Mouse (Mus musculus) B cell, adult 2 months (primary cell): Measurements from ENCODE around the gene Aacs.
A peak's percentile ranks its signal among the peaks of the same experiment; 100 is the strongest.
"Not testable (repeated sequence)": the region's sequence is repeated elsewhere in the genome, so short reads cannot be mapped to it uniquely, and the experiment has no call there.

Source experiments
- DNase-seq, 2 experiments: peaks; one replicate each; pipeline ENCODE4 v3.0.0; 2022

The Aacs gene

DNA sequence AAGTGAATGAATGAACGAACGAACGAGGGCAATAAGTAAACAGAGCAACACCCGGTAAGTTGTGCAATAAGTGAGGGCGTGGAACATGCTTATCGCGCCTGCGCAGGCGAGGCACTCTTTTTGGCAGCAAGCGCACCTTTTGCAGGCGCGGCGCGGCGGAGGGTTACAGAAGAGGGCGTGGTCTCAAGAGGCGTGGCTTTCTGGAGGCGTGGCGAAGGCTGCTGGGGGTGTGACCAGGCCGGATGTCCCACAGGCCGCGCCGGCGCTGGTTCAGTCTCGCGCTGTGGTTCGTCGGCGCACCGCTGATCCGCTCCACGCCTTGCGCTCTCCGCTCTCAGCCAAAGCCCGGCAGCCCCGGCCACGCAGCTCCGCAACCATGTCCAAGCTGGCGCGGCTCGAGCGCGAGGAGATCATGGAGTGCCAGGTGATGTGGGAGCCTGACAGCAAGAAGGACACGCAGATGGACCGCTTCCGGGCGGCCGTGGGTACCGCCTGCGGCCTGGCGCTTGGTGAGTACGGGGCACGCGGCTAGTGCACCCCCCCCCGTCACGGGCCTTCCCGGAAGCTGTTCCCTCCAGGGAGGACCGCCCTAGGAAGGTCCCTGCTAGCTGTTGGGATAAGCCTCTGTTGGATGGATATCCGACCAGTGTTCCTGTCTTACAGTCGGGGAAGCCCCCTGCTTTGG is at the start of gene Aacs:
Aacs (plus strand) TSS at position 214 of the 685 bp plus-strand sequence.
- peak; percentile 99 for DNase-seq

DNA sequence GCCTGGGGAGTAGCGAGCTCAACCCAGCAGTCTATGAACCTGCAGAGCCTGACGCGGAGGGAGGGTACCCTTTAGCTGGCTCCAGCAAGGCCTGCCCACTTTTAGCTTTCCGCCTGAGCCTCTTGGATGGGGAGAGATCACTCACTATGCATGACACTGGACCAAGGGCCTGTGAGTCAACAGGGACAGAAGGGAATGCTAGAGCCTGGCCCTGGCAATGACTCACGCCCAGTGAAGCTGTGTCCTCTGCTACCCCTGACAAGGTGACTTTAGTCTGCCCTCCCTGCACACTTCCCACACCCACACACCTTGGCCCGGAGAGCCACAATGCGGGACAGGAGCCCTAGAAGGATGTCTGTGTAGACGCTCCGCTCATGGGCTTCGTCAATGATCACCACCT is 49.3 kb upstream of the Aacs start:
- no peak for DNase-seq

DNA sequence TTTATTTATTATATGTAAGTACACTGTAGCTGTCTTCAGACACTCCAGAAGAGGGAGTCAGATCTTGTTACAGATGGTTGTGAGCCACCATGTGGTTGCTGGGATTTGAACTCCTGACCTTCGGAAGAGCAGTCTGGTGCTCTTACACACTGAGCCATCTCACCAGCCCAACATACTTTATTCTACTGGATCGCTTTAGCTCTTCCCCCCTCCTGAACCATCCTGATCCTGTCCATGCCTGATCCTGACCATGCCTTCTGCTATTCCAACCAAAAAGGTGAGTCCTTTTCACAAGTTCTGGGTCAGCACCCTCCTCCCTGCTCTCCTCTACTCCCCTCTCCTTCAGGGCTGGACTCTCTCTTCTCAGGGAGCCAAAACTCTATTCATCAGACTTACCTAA is 43.3 kb upstream of the Aacs start:
- DNase-seq: not testable (repeated sequence)

DNA sequence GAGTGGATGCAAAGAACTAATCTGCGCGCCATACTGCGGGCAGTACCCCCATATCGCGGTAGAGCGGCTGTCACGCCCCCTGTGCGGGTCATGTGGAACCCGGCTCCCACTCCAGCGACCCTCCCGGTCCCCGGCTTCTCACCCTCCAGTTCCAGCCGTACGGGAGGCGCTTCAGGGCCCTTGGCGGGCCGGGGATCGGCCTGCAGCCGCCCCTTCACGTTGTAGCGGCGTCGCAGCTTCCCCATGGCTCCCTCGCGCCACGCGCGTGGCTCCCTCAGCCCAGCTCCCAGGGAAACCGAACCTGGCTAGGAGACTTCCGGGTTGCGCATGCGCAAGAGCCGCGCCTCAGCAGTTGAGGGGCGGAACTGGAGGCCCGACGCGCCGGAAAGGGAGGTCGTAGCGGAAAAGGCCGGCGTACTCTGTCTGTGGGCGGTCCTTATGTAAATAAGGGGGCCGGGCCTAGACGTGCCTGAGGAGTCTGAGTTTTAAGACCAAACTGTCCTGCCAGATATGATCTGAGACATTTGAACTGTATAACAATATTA is 41.7 kb upstream of the Aacs start, which contains the start of gene Dhx37:
Dhx37 (minus strand) TSS at position 329 of the 545 bp plus-strand sequence.
- DNase-seq: peak; percentile 95 to 96

DNA sequence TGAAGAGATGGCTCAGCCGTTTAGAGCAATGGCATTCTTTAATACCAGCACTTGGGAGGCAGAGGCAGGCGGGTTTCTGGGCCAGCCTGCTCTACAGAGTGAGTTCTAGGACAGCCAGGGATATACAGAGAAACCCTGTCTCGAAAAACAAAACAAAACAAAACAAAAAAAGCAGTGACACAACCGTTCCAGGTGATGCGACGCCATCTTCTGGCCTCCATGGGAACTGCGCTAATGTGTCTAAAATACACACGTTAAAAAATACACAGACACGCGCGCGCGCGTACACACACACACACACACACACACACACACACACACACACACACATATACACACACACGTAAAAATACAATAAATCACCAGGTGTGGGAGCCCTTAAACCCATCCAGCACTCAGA is 41.3 kb upstream of the Aacs start:
- peak in 1 of 2 experiments; percentile 60 for DNase-seq

DNA sequence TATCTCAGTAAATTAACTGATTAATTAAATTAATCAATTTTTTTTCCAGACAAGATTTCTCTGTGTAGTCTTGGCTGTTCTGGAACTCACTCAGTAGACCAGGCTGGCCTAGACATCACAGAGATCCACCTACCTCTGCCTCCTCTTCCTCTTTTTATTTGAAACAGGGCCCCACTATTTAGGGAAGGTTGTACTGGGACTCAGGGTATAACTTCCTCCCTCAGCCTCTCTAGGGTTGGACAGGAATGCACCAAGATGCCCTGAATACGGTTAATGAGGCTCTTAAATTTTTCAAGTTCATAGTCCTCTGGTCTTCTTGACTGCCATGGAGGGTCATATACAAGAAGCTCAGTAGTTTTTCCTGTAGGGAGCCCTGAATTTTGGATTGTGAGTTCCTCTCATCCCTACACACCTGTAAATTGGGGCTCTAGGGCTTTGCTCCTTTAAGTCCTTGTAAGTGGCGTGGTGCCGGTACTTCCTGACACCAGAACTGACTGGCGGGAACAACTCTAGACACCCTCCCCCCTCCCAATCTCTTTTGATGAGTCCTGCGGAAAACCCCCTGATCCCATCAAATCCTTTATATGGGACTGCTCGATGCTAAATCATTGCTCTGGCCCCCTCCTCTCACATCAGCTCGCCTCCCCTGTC is 34.9 kb upstream of the Aacs start:
- peak in 1 of 2 experiments; percentile 8 for DNase-seq

DNA sequence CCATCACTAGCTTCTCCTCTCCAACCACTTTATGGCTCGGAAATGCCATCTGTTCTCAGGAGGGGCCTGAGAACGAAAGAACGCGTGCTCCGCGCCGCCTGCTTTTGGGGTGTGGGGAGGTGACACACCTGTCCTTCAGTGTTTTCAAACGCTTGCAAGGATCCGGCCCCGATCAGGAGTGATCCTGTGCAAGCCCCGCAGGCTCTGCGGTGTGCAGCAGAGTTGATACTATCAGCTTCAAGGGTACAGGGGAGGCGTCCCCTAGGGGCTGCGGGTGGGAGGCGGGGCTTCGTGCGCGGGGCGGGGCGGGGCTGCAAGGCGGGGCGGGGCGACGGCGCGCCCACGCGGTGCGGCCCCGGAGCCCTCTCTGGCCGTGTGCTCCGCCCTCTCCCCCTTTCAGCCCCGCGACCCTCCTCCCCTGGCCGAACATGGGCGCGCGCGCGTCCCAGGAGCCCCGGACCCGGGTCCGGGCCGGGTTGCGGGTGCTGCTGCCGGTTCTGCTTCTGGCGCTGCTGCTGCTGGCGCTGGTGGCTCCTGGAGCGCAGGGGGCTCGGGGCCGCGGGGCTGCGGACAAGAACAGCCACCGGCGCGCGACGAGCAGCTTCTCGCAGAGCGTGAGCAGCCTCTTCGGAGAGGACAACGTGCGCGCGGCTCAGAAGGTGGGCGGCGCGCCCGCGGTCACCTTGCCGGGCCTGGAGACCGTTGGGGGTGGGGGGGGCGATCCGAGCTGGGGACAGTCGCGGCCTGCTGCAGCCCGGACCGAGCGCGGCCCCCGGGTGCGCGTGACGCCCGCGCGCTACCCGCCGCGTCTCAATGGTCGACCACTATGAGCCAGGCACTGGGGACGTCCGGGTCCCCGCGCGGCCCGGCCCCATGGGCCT is 34.1 kb upstream of the Aacs start, which contains the start of gene Bri3bp:
Bri3bp (plus strand) TSS at position 335 of the 881 bp plus-strand sequence.
- peak; percentile 71 to 74 for DNase-seq

DNA sequence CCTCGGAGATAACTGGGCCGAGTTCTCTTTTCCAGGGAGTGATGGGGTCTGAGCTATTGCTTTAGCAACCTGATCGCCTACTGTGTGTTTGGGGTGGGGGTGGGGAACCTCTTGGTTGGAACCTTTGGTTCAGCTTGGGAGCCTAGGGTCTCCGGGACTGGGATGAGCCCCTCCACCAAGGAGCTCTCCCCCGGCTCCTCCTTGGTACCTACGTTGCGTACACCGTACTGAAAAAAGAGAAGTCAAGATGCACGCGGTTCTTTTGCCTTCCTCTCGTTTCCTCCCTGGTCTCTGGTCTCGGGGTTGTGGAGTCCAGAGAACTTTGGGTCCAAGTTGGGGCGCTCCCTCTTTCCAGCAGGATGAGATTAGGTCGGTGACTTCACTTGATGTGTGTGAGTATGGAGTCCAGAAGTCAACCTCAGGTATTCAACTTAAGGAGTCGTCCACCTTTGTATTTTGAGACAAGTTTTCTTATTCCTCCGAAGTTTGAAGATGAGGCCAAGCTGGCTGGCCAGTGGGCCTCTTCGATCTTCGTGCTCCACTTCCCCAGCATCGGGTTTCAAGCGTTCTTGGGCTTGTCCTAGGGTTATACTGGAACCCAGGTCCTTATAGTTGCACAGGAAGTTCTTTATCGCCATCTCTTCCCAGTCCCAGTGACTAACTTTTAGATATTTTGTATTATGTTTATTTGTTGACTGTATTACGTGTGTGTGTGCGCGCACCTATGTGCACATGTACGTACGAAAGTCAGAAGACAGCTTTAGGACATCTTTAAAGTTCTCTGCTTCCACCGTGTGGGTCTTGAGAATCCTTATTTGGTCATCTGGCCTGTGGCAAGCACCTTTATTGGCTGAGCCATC is 33.2 kb upstream of the Aacs start:
- DNase-seq: peak; percentile 55 to 58

DNA sequence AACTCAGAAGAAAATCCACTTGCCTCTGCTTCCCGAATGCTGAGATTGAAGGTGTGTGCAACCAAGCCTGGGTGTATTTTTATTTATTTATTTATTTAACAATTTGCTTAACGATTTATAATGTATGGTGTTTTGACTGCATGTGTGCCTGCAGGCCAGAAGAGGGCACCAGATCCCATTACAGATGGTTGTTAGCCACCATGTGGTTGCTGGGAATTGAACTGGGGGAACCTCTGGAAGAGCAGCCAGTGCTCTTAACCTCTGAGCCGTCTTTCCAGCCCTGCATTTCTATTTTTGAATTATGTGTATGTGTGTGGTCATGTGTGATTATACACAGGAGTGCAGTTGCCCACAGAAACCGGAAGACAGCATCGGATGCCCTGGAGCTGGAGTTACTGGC is 32.3 kb upstream of the Aacs start:
- peak; percentile 24 to 30 for DNase-seq

DNA sequence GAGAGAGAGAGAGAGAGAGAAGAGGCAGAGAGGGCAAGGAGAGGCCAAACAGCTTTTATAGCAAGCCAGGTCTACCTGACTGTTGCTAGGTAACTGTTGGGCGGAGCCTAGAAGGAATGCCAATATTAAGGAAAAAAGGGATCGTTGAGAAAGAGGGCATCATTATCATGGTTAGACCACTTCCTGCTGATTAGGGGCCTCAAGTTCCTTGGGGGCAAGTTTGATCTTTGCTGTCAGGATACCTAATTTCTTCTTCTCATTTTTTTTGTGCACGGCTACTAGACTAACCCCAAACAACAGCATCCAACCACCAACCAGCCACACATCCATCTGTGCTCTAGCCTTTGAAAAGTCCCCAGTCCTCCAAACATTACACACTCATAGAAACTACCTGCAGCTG is 31.7 kb upstream of the Aacs start:
- no peak for DNase-seq

DNA sequence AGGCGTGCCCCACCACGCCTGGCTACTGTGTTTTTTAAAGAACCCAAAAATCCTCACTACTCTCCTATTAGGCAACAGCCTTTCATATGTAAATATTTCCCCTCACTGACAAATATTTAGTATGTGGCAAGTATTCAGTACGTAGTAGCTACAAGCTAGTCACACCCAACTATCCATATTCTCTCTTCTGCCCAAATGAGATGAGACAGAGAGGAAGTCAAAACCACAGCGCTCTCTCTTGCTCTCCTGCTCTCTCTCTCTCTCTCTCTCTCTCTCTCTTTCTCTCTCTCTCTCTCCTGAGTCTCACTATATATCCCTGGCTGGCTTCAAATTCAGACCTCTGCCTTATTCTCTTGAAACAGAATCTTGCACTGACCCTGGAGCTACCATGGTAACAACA is 31.1 kb upstream of the Aacs start:
- no peak for DNase-seq

DNA sequence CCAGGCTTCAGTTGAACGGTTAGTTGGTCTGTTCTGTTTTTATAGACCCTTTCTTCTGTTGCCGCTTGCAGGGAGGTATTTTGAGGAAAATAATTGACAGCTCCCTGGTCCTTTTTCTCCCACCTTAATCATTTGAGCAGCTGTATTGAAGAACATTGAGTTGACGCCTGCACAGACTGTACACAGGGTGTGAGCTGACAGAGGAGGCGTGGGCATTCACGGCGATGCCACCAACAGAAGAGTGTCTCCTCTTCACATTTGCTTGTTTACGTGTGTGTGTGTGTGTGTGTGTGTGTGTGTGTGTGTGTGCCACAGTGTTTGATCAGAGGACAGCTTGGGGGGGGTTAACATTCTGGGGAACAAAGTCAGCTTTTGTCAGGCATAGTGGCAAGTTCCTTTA is 29.3 kb upstream of the Aacs start:
- no peak for DNase-seq

DNA sequence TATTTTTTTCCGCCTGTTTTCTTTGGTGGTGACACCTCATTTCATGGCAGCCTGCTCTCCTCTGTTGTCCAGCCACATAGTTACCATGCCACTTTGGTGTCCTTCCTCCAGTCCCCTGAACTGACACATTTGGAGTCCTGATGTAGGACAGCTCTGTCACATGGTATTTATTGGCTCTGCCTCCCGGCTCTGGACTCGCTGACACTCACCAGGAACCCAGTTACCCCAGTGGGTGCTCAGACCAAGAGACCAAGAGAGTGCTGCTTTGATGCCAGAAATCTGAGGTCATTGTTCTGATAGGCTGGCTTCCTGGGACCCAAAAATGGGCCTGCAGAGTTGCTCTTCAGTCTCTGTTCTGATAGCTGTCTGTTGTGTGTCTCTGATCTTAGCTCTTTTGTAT is 27.6 kb upstream of the Aacs start:
- no peak for DNase-seq

DNA sequence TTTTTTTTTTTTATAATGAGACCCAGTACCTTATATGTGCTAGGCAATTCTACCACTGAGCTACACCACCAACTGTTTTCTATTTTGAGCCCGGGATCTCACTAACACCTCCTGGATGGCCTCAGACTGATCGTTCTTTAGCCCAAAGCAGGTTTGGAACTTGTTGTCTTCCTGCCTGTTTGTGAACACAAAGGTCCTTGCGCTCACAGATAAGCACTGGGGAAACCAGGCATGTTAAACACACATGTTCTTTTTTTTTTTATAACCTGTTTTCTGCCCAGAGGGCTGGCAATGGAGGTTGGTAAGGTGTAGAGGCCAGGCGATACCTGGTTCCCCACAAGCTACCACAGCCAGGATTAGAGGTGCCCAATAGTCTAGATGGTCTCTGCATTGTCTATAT is 27.0 kb upstream of the Aacs start:
- DNase-seq: no peak

DNA sequence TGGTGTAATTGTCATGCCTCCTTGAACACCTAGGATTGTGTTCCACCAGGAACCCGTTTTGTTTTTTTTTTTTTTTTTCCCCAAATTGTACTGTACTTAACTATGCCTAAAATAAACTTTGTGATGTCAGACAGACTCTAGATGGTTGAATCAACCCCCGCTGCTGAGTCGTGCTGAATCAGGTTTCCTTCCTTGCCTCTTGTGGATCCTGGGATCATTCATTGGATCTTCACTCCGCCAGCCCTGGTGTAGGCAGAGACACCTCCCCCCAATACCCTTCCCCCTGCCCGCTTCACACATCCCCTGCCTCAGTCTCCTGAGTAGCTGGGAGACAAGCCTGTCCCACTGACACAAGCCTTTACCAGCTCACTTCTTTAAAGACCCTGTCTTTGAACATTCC is 26.3 kb upstream of the Aacs start:
- no peak for DNase-seq

DNA sequence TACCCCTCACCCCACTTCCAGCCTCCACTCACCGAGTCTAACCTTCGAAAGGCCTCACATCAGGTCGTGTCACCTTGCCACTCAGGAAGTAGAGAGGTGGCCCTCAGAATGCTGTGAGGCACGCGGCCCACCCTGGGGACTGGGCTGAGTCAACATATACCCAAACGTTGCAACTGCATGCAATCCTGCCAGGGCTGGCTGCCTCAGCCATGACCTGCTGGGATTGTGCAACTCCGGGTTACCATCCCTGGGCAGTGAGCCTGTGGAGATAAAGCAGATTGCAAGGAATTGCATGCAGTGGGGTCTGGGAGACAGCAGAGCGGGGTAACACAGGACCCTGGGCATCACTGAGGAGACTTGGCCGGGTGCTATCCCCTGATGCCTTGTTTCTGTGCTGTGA is 23.0 kb upstream of the Aacs start:
- DNase-seq: no peak

DNA sequence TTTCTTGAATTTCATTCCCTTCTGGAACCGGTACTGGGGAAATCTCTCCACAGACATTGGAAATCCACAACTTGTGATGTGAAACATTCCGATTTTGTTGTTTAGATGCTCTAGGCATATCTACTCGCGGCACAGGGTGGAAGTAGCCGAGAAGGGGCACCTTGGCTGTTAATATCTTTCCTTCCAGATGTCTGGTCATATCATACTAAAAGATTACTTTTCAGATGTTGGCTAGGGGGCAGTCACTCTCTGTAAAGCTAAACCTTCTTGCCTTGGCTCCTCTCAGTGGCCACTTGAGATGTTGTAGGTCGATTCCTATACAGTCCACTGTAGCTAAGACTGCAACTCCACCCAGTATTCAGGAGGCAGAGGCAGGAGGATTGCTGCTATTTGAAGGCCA is 19.5 kb upstream of the Aacs start:
- DNase-seq: no peak

DNA sequence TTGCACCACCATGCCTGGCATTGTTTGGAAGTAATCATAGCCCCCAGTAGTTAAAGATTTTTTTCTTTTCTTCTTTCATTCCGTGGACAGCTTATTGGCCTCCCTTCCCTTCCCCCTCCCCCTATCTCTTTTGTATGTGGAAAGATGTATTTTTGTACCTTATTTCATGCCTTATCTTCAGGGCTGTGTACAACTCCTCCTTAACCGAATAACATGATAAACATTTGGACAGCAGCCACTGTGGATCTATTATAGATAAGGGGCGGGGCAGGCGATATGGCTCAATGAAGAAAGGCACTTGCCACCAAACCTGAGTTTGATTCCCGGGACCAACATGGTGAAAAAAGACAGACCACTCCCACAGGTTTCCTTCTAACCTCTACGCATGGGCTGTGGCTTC is 18.1 kb upstream of the Aacs start:
- DNase-seq: no peak

DNA sequence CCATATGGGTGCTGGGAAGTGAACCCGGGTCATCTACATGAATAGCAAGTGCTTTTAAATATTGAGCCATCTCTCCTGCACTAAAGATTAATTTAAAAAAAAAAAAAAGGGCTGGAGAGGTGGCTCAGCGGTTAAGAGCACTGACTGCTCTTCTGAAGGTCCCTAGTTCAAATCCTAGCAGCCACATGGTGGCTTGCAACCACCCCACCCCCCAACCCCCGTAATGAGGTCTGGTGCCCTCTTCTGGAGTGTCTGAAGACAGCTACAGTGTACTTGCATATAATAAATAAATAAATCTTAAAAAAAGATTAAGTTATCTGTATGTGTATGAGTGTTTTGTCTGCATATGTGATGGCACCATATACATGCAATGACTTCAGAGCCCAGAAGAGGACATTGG is 15.0 kb upstream of the Aacs start:
- no peak for DNase-seq

DNA sequence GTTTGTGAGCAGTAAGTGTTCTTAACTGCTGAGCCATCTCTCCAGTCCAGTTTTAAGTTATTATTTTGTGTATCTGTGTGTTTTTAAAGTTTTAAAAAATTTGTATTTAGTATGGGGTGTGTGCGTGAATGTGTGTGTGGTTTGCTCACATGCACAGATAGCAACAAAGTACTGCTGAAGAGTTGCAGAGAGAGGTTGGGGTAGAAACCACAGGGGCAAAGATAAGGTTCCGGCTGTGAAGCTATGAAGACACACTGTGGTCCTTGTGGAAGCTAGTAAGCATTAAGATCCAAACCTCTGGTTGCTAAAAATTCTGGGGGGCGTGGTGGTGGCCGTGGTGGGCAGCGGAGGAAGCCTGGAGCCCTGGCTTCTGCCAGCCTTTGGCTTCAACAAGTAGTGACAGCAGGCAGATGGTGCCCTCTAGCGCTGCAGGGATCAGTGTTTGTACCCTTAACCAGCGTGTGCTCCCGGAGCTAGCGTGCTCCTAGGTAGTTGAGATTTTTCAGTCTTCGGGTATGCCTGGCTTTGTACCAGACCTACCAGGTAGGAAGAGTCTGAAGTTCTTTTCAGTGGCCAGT is 13.7 kb upstream of the Aacs start:
- peak; percentile 49 to 52 for DNase-seq

DNA sequence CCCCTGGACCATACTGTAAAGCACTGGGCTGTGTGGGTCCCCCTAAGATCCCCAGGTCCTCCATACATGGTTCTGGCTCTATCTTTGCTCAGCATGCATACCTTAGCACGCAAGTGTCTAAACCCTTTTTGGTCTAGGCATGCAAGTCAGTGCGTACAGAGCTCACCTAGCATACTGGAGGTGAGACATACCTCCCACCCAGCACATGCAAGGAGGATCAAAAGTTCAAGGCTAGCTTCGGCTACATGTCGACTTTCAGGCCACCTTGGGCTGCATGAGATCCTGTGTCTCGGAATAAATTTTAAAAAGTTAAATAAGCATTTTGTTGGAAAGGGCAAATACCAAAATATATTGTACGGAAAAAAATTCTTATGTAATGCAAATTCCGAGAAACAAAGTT is 10.4 kb upstream of the Aacs start:
- DNase-seq: no peak

DNA sequence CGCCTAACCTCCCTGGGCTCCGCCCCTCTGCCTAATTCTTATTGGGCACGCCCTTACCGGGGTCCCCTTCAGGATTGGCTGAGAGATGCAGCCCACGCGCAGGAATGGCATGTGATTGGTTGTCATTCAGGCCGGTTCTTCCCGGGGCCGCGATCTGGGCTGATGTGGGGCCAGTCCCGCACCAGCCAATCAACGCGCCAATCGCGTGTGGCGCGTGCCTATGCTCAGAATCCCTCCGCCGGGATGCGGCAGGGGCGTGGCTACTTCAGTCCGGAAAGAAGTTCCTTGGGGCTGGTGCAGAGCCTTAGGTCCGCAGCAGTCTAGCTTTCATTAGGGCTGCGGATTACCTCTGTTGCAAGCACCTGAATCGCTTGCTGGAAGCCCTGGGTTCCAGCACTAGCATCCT is 9.9 kb upstream of the Aacs start:
- DNase-seq: peak; percentile 93 to 95
